In the genomic region with DNA sequence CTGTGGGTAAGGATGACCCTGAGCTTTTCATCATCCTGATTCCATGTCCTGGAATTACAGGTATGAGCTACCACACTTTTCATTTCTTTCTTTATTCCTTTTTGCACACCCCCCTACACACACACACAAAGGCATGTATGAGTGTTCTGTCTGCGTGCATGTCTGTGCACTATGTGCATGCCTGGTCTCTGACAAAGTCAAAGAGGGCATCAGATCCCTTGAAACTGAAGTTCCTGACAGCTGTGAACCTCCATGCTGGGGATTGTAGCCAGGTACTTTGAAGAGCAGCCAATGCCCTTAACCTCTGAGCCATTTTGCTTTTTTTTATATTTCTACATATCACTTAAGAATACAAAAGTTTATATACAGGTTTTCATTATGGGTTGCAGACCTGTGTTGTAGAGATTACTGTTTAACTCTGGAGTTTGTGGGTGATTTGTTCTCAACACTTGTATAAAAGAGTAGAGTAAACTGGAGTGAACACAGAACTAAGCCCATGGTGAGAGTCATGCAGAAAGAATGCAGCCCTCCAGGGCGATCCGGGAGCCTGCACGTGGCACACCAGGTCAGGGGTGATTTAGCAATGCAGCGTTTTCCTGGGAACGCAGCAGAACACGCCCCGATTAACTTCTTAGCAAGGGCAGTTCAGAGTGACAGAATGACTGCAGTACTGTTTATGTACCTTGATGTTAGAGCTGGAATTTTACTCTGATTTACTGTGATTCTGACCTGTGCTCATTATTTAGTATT, we compare ENCODE assay signal across 9 mouse cellular contexts. TPM values are rescaled to one million over a fixed set of nuclear protein-coding genes. Genes with fewer than 3 reads are reported as not detected.
DNase-seq lines count a peak whose midpoint lies in the region; ATAC-seq and TF ChIP-seq lines count a peak whose summit lies in the region.
"Had no signal": no experiment of that assay in that cellular context is flagged by ENCODE, and none has a peak within 500 bp of the region (broad histone marks: within the 10 kb centered on the region; RNA-seq: fewer than 3 reads in every experiment).

No protein-coding gene starts in this region.

- H3K9me3 ChIP-seq in heart, embryonic 16.5 days (replicated peaks; ENCODE audit: control insufficient read depth, low read length) = no peaks in the 10 kb centered on the region
- no peaks in the 10 kb centered on the region for H3K9me3 ChIP-seq in hindbrain, embryonic 14.5 days (ENCODE audit: control insufficient read depth, low read length)
- H3K9me3 ChIP-seq: hindbrain, embryonic 15.5 days had no signal

- no peak for TF ChIP-seq CTCF in brain, embryonic 14.5 days (IDR thresholded peaks at IDR 0.05; ENCODE audit: borderline replicate concordance, extremely low read depth, insufficient read depth, insufficient read length)

- peak; percentile 95 for DNase-seq in 3T3-L1 (ENCODE audit: low read depth, low spot score)
- peak; percentile 15 for DNase-seq in brain, embryonic 14.5 days (ENCODE audit: low read depth)
- peak; percentile 47 for DNase-seq in liver
- DNase-seq in urinary bladder, postnatal 14 days (ENCODE audit: low spot score) = peak; percentile 73
- DNase-seq in cerebellum, adult 11-12 months = no peak
- no peak for DNase-seq in right cerebral cortex, postnatal 14 days
- DNase-seq in hindbrain, embryonic 14.5 days (ENCODE audit: low spot score) = no peak

- no peak overlapping the region for H3K4me3 ChIP-seq in heart, embryonic 16.5 days (ENCODE audit: low read length)
- no peak overlapping the region for H3K4me3 ChIP-seq in hindbrain, embryonic 14.5 days (replicated peaks; ENCODE audit: low read length)
- H3K4me3 ChIP-seq: hindbrain, embryonic 15.5 days had no signal

- H3K4me1 ChIP-seq in heart, embryonic 16.5 days (ENCODE audit: control insufficient read depth, insufficient read depth, low read length) = peaks cover 64% of the 10 kb centered on the region
- no peaks in the 10 kb centered on the region for H3K4me1 ChIP-seq in hindbrain, embryonic 14.5 days (replicated peaks; ENCODE audit: control insufficient read depth, insufficient read depth, low read length)
- H3K4me1 ChIP-seq: hindbrain, embryonic 15.5 days had no signal

- 16% methylated on average over 8 of the region's 8 CpGs for WGBS in heart, embryonic 16.5 days
- 53% methylated on average over 8 of the region's 8 CpGs for whole genome bisulfite sequencing in hindbrain, embryonic 14.5 days

- peak overlapping the region; percentile 35; the same call in 1 of the 2 replicates for H3K4me2 ChIP-seq in heart, embryonic 16.5 days (ENCODE audit: low read depth, low read length)
- H3K4me2 ChIP-seq in hindbrain, embryonic 14.5 days (replicated peaks) = no peak overlapping the region
- H3K4me2 ChIP-seq: hindbrain, embryonic 15.5 days had no signal

- TF ChIP-seq POLR2A in brain, embryonic 14.5 days (IDR thresholded peaks at IDR 0.05; ENCODE audit: borderline replicate concordance, extremely low read depth, insufficient read depth, insufficient read length, poor library complexity, severe bottlenecking) = no peak

- 0 out of 2 replicates have a peak, but pooled peaks cover 2% of the 10 kb centered on the region for H3K36me3 ChIP-seq in heart, embryonic 16.5 days (ENCODE audit: control insufficient read depth, insufficient read depth)
- peaks cover 2% of the 10 kb centered on the region for H3K36me3 ChIP-seq in hindbrain, embryonic 14.5 days (replicated peaks; ENCODE audit: control insufficient read depth, insufficient read depth)

- H3K27me3 ChIP-seq in heart, embryonic 16.5 days (ENCODE audit: control insufficient read depth, insufficient read depth, low read length) = no peaks in the 10 kb centered on the region
- no peaks in the 10 kb centered on the region for H3K27me3 ChIP-seq in hindbrain, embryonic 14.5 days (ENCODE audit: control insufficient read depth, insufficient read depth, low read length)
- H3K27me3 ChIP-seq: hindbrain, embryonic 15.5 days had no signal

- H3K27ac ChIP-seq in heart, embryonic 16.5 days (ENCODE audit: low read length) = peak overlapping the region; percentile 88
- no peak overlapping the region for H3K27ac ChIP-seq in hindbrain, embryonic 14.5 days
- H3K27ac ChIP-seq: hindbrain, embryonic 15.5 days had no signal

- peak; percentile 65 for ATAC-seq in heart, embryonic 16.5 days (replicated peaks; ENCODE audit: extremely low read depth, insufficient read depth, low FRiP score)
- ATAC-seq in hindbrain, embryonic 14.5 days (ENCODE audit: low FRiP score) = no peak

- peak overlapping the region; percentile 42; the same call in 1 of the 2 replicates for H3K9ac ChIP-seq in heart, embryonic 16.5 days (ENCODE audit: low read length)
- H3K9ac ChIP-seq in hindbrain, embryonic 14.5 days = no peak overlapping the region
- H3K9ac ChIP-seq: hindbrain, embryonic 15.5 days had no signal

RNA-seq across cellular contexts. Expression of gene Trak2, which starts 22.2 kb away (rescaled TPM):
- 19.2 and 26.4 TPM in 2 replicates for polyA plus RNA-seq in brain, embryonic 14.5 days (2012; rRNA removed)
- 29.5 and 37.2 TPM in 2 replicates for polyA plus RNA-seq in heart, embryonic 16.5 days (2015; fragmentation: Nextera tagmentation; extraction: Ambion mirVana)
- 18.0 and 20.5 TPM in 2 replicates for polyA plus RNA-seq in hindbrain, embryonic 14.5 days (2014; fragmentation: Nextera tagmentation; extraction: Ambion mirVana)

RNA-seq across cellular contexts. Expression of gene Stradb, which starts 22.2 kb away (rescaled TPM):
- 43.0 and 45.4 TPM in 2 replicates for polyA plus RNA-seq in brain, embryonic 14.5 days (2012; rRNA removed)
- 25.9 and 26.1 TPM in 2 replicates for polyA plus RNA-seq in heart, embryonic 16.5 days (2015; fragmentation: Nextera tagmentation; extraction: Ambion mirVana)
- polyA plus RNA-seq in hindbrain, embryonic 14.5 days (2014; fragmentation: Nextera tagmentation; extraction: Ambion mirVana) = 103 and 111 TPM in 2 replicates

Comparison
In these comparisons a context has a peak if more than half of its experiments do, and no peak if none do; other contexts are left out.
1. DNase-seq: peak in 3T3-L1 (single experiment), brain, embryonic 14.5 days (single experiment), liver (single experiment) and urinary bladder, postnatal 14 days (single experiment); none in cerebellum, adult 11-12 months (single experiment), right cerebral cortex, postnatal 14 days (single experiment) and hindbrain, embryonic 14.5 days (single experiment).